Mouse (Mus musculus) embryonic facial prominence, embryonic 12.5 days (tissue): ENCODE results near the gene Rap1gap. TPM values are rescaled to one million over a fixed set of nuclear protein-coding genes. Genes with fewer than 3 reads are reported as not detected.

Source experiments
- ATAC-seq: fragments of 200-750 bp; cut with Nextera tagmentation; 2 replicates; pipeline ENCODE4 v1.8.0; 2017; ENCODE audit not compliant: insufficient number of reproducible peaks, insufficient read depth, low FRiP score, low TSS enrichment
- H3K27ac ChIP-seq: fragments of 300-500 bp; sonication (generic); 2 replicates; pipeline ENCODE4 v1.5.1; 2016; ENCODE audit warnings: mild to moderate bottlenecking
- H3K27me3 ChIP-seq: fragments of 300-500 bp; sonication (generic); 2 replicates; pipeline ENCODE4 v1.6.1; 2016; ENCODE audit warnings: mild to moderate bottlenecking, moderate library complexity
- H3K36me3 ChIP-seq: fragments of 300-500 bp; sonication (generic); 2 replicates; pipeline ENCODE4 v1.6.1; 2016; ENCODE audit warnings: mild to moderate bottlenecking
- H3K4me1 ChIP-seq: fragments of 300-500 bp; sonication (generic); 2 replicates; pipeline ENCODE4 v1.6.1; 2016
- H3K4me2 ChIP-seq: fragments of 300-500 bp; sonication (generic); replicated peaks from 2 replicates; pipeline ENCODE4 v1.6.1; 2016; ENCODE audit warnings: mild to moderate bottlenecking, moderate library complexity
- H3K4me3 ChIP-seq: fragments of 300-500 bp; sonication (generic); 2 replicates; pipeline ENCODE4 v1.5.1; 2016; ENCODE audit warnings: mild to moderate bottlenecking
- H3K9ac ChIP-seq: fragments of 300-500 bp; sonication (generic); 2 replicates; pipeline ENCODE4 v1.6.1; 2016; ENCODE audit warnings: mild to moderate bottlenecking, moderate library complexity
- H3K9me3 ChIP-seq: fragments of 300-500 bp; sonication (generic); 2 replicates; pipeline ENCODE4 v1.6.1; 2016; ENCODE audit warnings: mild to moderate bottlenecking, moderate library complexity
- WGBS: fragments of 180-500 bp; shearing (Covaris S2); methylation state at CpG from one replicate; pipeline ENCODE4 v1.1.7; 2016; 5-methylcytosine and 5-hydroxymethylcytosine counted together
- polyA plus RNA-seq: library from polyadenylated mRNA; unstranded; fragments of >200 nt; fragmentation: Nextera tagmentation; extraction: Ambion mirVana; gene quantifications from 2 replicates; pipeline ENCODE4 v1.2.1, GENCODE M21; 2016

Rap1gap gene
- polyA plus RNA-seq, 1 experiment from 2014 or later = 15.1 TPM

DNA sequence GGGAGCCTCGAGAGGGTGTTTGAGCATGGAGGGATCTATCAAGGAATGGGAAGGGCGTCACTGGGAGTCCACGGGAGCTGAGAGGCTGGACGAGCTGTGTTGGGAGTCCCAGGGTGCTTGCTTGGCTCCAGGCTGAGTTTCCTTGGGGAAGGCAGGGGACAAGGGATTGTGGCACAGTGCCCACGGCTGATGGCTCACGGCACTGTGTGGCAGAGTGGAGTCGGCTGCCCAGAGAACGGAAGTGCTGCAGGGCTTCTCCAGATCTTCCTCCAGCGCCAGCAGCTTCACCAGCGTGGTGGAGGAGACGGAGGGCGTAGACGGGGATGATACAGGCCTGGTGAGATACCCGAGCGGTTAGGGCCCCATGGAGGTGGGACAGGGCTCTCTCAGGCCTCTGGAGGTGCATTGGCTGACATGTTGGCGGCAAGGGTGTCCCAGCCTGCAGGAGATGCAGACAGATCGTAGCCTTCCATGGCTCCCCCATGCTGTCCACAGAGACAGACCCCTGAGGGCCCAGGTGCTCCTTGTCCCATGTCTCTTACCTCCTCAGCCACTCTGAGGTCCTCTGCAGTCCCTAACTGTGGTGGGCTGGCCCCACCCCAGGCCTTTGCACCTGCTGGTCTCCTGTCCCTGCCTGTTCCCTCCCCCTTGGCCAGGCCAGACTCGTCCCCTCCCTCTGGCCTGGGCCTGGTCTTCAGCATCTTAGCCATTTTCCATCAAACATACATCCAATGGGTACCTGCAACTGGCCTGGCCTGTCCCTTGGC lies 62.4 kb downstream of the Rap1gap start:
- H3K27ac ChIP-seq = no peak overlapping the region
- no peak overlapping the region for H3K4me3 ChIP-seq
- peak overlapping the region; percentile 31; the same call in 1 of the 2 replicates for H3K4me2 ChIP-seq

DNA sequence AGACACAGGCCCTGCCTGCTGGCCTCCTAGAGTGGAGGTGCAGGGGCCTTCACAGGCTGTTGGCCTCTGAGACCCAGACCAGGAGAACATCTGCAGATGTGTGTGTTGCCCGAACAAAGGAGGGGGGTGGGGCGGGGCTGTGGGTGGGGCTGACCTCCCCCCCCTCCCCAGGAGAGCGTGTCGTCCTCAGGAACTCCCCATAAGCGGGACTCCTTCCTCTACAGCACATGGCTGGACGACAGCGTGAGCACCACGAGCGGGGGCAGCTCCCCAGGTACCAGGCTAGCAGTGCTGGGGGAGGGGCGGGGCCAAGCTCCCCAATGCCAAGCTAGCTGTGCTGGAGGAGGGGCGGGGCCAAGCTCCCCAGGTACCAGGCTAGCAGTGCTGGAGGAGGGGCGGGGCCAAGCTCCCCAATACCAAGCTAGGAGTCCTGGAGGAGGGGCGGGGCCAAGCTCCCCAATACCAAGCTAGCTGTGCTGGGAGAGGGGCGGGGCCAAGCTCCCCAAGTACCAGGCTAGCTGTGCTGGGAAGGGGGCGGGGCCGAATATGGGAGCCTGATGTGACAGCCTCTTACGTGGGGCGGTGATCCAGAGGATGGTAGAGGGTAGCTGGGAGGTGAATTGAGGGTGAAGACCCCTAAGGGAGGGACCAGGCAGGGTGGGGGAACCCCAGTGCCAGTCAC lies 63.1 kb downstream of the Rap1gap start:
- Histone ChIP-seq H3K4me1 (peaks cover 32% of the 10 kb centered on the region), H3K4me2 (peak overlapping the region; percentile 31), H3K9ac (no peak overlapping the region), H3K27ac (no peak overlapping the region), H3K27me3 (peaks cover 63% of the 10 kb centered on the region), H3K9me3 (no peaks in the 10 kb centered on the region), H3K4me3 (no peak overlapping the region), H3K36me3 (no peaks in the 10 kb centered on the region)
- no peak for ATAC-seq
- 2% methylated on average over 16 of the region's 18 CpGs for WGBS

More for the DNA sequence above, 62.4 kb downstream of the Rap1gap start:
- Histone ChIP-seq H3K9me3 (no peaks in the 10 kb centered on the region), H3K9ac (no peak overlapping the region), H3K36me3 (no peaks in the 10 kb centered on the region), H3K27me3 (peaks cover 62% of the 10 kb centered on the region), H3K4me1 (peaks cover 32% of the 10 kb centered on the region)
- ATAC-seq = no peak
- WGBS = 79% methylated on average over 18 of the region's 18 CpGs

DNA sequence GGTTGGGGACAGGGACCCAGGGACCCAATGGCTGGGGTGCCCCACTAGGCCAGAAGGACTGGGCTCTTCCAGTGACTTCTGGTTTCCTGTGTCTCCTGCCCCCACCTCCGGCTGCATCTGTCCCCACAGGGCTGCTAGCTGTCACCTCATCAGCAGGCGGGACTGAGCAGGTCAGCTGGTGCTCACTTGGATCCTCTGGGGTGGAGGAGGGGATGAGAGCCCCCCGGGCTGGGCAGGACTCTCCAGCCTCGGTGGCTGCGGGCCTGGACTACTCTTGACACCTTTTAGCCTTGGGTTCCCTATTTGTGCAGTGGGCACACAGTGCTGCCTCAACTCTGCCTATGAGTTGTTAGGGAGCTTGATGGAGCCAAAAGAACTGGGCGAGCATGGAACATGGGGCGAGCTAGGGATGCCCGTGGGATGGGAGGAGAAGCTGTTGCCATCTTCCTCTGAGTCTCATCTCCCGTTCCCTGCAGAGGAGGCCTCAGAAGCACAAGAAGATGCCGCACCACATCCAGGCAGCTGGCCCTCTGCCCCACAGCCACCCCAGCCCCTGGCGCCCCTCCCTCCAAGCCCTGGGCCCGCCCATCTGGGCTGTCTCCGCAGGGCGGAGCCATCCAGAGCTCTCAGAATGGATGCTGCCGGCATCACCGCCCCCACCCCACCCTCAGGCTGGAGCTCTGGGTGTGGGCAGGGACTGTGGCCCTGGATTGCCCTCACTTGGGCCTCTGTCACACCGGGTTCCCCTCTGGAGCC lies 64.1 kb downstream of the Rap1gap start:
- H3K27me3 ChIP-seq = peaks cover 53% of the 10 kb centered on the region

DNA sequence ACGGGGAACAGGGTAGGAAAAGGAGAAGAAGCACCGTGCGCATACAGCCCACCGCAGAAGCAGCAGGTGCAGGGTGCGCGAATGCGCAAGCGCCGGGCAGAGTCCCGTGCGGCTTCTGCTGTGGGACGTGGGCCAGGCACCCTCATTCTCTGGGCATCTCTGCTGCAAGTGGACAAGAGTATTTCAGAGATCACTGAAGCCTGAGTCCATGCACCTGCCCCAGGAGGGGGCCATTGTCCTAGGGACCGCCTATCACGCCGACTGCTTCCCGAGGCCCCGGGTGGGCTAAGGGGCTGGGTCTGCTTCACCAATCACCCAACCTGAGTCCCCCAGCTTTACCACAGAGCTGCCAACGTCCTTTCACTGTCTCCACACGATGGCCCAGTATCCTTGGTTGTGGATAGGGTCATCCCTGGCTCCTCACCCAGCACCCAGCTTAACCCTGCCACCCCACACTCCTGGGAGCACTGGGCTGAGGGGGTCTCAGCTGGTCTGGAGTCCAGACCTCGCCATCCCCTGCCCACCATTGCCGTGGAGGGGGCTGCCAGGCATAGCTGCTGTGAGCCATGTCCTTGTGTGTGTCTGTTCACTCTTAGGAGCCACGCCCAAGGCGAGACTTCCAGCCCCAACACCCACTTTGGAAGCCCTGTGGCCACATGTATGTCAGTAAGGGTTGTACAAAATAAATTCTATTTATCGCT lies 64.8 kb downstream of the Rap1gap start:
- Histone ChIP-seq H3K4me1 (peaks cover 28% of the 10 kb centered on the region), H3K4me2 (peak overlapping the region; percentile 44), H3K27me3 (peaks cover 46% of the 10 kb centered on the region), H3K9me3 (no peaks in the 10 kb centered on the region), H3K4me3 (peak overlapping the region; percentile 22), H3K9ac (no peak overlapping the region), H3K36me3 (no peaks in the 10 kb centered on the region), H3K27ac (no peak overlapping the region)
- no peak for ATAC-seq
- WGBS = 19% methylated on average over 24 of the region's 24 CpGs

More for the DNA sequence above, 64.1 kb downstream of the Rap1gap start:
- WGBS = 7% methylated on average over 17 of the region's 17 CpGs
- no peaks in the 10 kb centered on the region for H3K36me3 ChIP-seq
- no peaks in the 10 kb centered on the region for H3K9me3 ChIP-seq
- H3K4me2 ChIP-seq = peak overlapping the region; percentile 44
- ATAC-seq = peak; percentile 31; the same call in 1 of the 2 replicates
- peak overlapping the region; percentile 22 for H3K4me3 ChIP-seq
- H3K4me1 ChIP-seq = peaks cover 32% of the 10 kb centered on the region
- H3K27ac ChIP-seq = no peak overlapping the region
- H3K9ac ChIP-seq = no peak overlapping the region

DNA sequence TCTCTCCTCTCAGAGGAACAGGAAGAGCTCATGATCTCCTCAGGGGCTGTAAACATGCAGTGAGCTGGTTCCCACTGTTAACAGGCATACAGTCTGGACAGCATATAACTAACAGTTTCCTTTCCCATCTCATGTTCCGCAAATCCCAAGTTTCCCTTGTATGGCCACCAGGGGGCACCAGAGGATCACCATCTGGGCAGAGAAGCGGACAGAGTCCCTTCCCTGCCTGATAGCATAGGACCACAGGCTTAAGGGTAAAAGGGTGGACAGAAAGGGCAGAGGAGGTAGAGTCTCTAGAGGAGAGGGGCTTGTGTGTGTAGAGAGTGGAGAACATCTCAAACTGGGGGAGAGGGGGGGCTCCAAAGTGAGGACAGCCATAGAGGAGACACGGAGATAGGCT lies 65.6 kb downstream of the Rap1gap start:
- no peak overlapping the region for H3K4me3 ChIP-seq
- H3K4me2 ChIP-seq = no peak overlapping the region
- no peaks in the 10 kb centered on the region for H3K9me3 ChIP-seq
- peaks cover 40% of the 10 kb centered on the region for H3K27me3 ChIP-seq
- no peak overlapping the region for H3K9ac ChIP-seq
- WGBS = 17% methylated on average over 3 of the region's 3 CpGs
- H3K36me3 ChIP-seq = no peaks in the 10 kb centered on the region
- peak; percentile 31; the same call in 1 of the 2 replicates for ATAC-seq
- no peak overlapping the region for H3K27ac ChIP-seq
- H3K4me1 ChIP-seq = peaks cover 27% of the 10 kb centered on the region

DNA sequence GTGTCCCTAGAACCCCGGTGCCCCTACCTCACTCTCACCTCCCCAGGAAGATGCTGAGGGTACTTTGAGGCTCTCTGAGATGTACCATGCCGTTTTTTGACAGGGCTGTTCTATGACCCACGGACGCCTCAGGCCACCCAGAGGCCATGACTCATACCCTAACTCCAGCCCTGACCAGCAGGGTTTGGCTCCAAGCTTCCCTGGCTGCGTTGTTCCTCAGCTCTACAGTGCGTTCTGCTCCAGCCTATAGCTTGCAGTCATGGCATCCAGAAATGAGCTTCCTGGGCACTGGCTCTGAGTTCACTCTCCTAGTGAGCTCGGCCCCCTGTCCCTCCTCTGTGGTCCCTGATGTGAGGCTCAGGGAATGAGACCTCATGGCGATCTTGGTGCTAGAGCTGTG lies 66.2 kb downstream of the Rap1gap start:
- H3K4me3 ChIP-seq = no peak overlapping the region
- no peaks in the 10 kb centered on the region for H3K36me3 ChIP-seq
- 82% methylated on average over 8 of the region's 8 CpGs for WGBS
- H3K9ac ChIP-seq = no peak overlapping the region
- no peaks in the 10 kb centered on the region for H3K9me3 ChIP-seq
- H3K4me1 ChIP-seq = peaks cover 30% of the 10 kb centered on the region
- H3K27me3 ChIP-seq = peaks cover 40% of the 10 kb centered on the region
- ATAC-seq = no peak
- no peak overlapping the region for H3K27ac ChIP-seq
- H3K4me2 ChIP-seq = no peak overlapping the region

DNA sequence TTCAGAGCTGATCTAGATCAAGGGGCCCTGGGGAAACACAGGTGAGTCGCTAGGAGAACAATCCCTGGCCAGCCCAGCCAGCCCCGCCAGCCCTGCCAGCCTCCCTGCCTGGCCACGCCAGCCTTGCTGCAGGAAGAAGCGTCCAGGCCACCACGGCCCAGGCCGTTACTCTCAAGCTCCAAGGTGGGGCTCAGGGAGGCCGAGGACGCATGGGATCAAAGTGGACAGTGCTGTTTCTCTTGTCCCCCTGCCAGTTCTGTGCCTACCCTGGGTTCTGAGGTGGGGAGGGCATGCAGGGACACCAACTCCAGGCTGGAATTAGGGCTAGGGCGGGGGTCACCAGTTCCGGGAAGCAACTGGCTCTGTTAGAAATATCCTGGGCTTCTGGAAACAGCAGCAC lies 67.4 kb downstream of the Rap1gap start:
- Histone ChIP-seq H3K9ac (no peak overlapping the region), H3K9me3 (no peaks in the 10 kb centered on the region), H3K27me3 (peaks cover 40% of the 10 kb centered on the region), H3K4me1 (peaks cover 36% of the 10 kb centered on the region), H3K4me3 (no peak overlapping the region), H3K4me2 (no peak overlapping the region), H3K36me3 (no peaks in the 10 kb centered on the region), H3K27ac (no peak overlapping the region)
- no peak for ATAC-seq
- WGBS = 69% methylated on average over 10 of the region's 10 CpGs

DNA sequence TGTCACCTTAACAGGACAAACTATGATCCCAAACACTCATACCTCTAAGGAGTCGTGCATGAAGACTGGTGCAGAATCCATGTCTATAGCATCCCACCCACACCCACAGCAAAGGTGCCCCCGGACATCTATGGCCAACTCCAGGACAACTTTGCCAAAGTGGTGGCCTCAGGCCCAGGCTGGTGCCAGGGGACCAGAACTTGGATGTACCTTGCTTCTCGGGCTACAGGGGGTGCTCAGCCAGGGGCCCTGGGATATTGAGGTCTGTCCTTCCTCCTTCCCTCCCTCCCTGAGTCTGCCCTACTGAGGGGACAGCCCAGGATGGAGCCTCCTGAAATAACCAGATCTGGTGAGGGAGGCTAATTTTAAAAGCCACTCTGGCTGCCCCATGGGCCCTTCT lies 67.8 kb downstream of the Rap1gap start:
- 68% methylated on average over 3 of the region's 3 CpGs for WGBS
- Histone ChIP-seq H3K4me1 (peaks cover 34% of the 10 kb centered on the region), H3K4me3 (no peak overlapping the region), H3K27me3 (peaks cover 40% of the 10 kb centered on the region), H3K4me2 (no peak overlapping the region), H3K36me3 (no peaks in the 10 kb centered on the region), H3K9ac (no peak overlapping the region), H3K27ac (no peak overlapping the region), H3K9me3 (no peaks in the 10 kb centered on the region)
- ATAC-seq = no peak

DNA sequence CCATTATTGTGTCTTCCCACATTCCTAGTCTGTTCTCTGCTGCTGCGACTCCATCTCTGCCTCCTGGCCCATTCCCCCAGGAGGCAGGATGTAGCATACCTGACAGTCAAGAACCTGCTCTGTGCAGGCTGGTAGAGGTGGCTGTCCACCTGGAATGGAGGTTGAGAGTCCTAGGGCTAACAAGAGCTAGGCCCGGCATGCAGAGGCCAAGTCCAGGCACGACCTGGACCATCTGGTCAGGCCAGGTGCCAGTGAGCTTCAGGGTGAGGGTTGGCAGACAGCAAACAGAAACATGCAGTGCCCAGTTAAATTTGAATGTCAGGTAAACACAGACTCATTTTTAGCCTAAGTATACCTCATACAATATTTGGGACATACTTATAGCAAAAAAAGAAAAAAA lies 68.4 kb downstream of the Rap1gap start:
- H3K27ac ChIP-seq = no peak overlapping the region
- H3K36me3 ChIP-seq = no peaks in the 10 kb centered on the region
- peaks cover 34% of the 10 kb centered on the region for H3K27me3 ChIP-seq
- H3K9ac ChIP-seq = no peak overlapping the region
- H3K9me3 ChIP-seq = no peaks in the 10 kb centered on the region
- peaks cover 29% of the 10 kb centered on the region for H3K4me1 ChIP-seq
- 73% methylated on average over 3 of the region's 3 CpGs for WGBS
- H3K4me2 ChIP-seq = no peak overlapping the region
- ATAC-seq = no peak
- no peak overlapping the region for H3K4me3 ChIP-seq

DNA sequence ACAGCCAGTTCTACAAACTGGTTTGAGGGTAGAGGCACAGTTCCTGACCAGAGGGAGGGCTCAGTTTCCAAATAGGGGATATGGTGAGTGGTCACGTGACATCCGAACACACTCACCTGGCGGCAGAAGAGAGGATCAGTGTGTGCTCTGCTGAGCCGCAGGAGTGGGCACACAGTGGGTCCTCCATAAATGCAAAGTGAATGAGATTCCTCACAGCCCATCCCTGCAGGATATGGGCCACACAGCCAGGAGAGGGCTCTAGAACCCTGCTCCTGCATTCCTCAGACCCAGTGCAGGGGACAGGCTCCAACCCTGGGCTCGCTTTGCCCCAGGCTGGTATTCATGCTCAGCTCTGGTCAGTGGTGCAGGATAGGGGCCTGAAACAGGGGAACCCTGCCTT lies 68.9 kb downstream of the Rap1gap start:
- Histone ChIP-seq H3K9ac (no peak overlapping the region), H3K4me1 (peaks cover 24% of the 10 kb centered on the region), H3K4me2 (no peak overlapping the region), H3K27ac (no peak overlapping the region), H3K36me3 (no peaks in the 10 kb centered on the region), H3K9me3 (no peaks in the 10 kb centered on the region), H3K4me3 (no peak overlapping the region), H3K27me3 (peaks cover 29% of the 10 kb centered on the region)
- 75% methylated on average over 5 of the region's 5 CpGs for WGBS
- no peak for ATAC-seq

DNA sequence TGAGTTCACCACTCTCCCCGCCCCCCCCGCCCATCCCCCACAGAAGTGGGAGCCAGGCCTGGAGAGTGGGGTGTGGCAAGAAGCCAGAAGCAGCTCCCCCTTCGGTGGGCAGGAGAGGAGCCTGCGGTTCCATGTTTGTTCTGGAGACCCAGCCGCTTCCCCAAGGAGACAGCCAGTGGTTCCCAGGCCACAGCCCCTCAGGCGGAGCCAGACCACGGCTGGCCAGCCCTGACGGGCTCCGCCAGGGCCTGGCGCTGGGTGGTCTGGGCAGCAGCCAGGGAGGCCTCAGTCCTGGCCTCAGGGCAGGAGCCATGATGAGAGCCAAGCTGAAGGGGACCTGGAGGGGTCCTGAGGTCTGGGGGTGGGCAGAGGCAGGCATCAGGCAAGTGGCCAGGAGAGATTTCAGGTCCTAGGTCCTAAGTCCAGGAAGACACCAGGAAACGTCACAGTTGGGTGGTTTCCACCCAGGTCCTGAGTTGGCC lies 71.7 kb downstream of the Rap1gap start:
- H3K4me1 ChIP-seq = peaks cover 9% of the 10 kb centered on the region
- 0 out of 2 replicates have a peak, but pooled peaks cover 3% of the 10 kb centered on the region for H3K27me3 ChIP-seq
- no peaks in the 10 kb centered on the region for H3K9me3 ChIP-seq
- H3K27ac ChIP-seq = 0 out of 2 replicates have a peak overlapping the region, but pooled peaks have one; percentile 14
- 53% methylated on average over 11 of the region's 11 CpGs for WGBS
- ATAC-seq = no peak
- H3K36me3 ChIP-seq = no peaks in the 10 kb centered on the region
- no peak overlapping the region for H3K9ac ChIP-seq
- H3K4me3 ChIP-seq = no peak overlapping the region
- no peak overlapping the region for H3K4me2 ChIP-seq
